Mouse (Mus musculus) embryonic fibroblast, embryonic 13.5 days (primary cell): Measurements from ENCODE around the gene Soga1. TPM values are rescaled to one million over a fixed set of nuclear protein-coding genes. Genes with fewer than 3 reads are reported as not detected.

Experiments
- H3K27ac ChIP-seq: 2 replicates; pipeline ENCODE4 v1.5.1; 2012; ENCODE audit warnings: low read length, control low read depth, inconsistent platforms; ENCODE audit not compliant: insufficient read depth
- H3K4me1 ChIP-seq: 2 replicates; pipeline ENCODE4 v1.6.1; 2011; ENCODE audit warnings: low read length; ENCODE audit not compliant: control insufficient read depth, insufficient read depth
- H3K4me3 ChIP-seq: 2 replicates; pipeline ENCODE4 v1.5.1; 2011; ENCODE audit warnings: mild to moderate bottlenecking, control low read depth, low read length; ENCODE audit not compliant: insufficient read depth
- CTCF ChIP-seq: IDR thresholded peaks from 2 replicates; pipeline ENCODE4 v1.5.1; 2011; ENCODE audit warnings: mild to moderate bottlenecking, control low read depth, low read length, moderate library complexity, borderline replicate concordance; ENCODE audit not compliant: insufficient read depth
- POLR2A ChIP-seq: IDR thresholded peaks from 2 replicates; pipeline ENCODE4 v1.6.1; 2011; ENCODE audit warnings: low read depth, mild to moderate bottlenecking, control low read depth, low read length, moderate library complexity
- polyA plus RNA-seq: library from polyadenylated mRNA; stranded (reverse); fragments of >200 nt; gene quantifications from 2 replicates; pipeline ENCODE4 v1.2.4, GENCODE M21; 2011; ENCODE audit warnings: low read depth; ENCODE audit not compliant: missing spikeins, insufficient read length

The Soga1 gene
- polyA plus RNA-seq, 1 experiment, result 20.2 TPM

DNA sequence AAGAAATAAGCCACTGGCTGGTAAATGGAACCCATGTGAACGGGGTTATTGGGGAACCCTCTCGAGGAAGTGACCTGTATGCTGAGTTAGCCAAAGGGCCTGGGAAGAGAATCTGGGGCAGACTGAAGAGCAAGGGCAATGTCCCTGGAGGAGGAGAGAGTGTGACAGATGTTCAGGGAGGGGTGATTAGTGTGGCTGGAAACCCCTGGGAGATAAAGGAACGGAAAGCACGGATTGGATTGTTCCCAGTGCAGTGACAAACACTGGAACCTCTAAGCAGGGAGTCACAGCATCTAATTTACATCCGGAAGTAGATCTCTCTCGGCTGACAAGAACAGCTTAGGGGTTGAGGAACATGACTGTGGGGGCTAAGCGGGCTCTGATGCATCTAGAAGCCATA lies 2.9 kb upstream of the Soga1 start:
- no peak for TF ChIP-seq CTCF
- no peak for TF ChIP-seq POLR2A
- Histone ChIP-seq H3K4me3 (no peak overlapping the region), H3K27ac (no peak overlapping the region), H3K4me1 (no peaks in the 10 kb centered on the region; the same call in 1 of the 2 replicates)

DNA sequence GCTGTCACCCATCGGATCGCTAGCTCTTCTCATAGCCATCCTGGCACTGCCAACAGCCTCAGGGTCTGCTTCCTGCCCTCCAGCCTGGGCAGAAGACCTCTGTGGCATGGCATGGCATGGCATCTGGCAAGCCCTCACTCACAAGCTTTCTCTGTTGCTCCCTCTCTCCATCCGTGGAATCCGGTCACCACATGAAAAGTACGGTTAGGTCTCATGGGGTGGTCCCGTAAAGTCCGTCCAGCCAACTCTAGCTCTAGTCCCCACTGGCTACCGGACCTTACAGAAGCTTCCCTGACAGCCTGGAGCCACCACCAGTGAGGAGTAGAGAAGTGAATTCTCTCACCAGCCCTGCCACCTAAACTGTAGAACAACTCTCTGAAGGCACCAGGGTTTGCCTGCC lies 2.3 kb upstream of the Soga1 start:
- no peak overlapping the region for H3K27ac ChIP-seq
- no peak overlapping the region for H3K4me3 ChIP-seq
- H3K4me1 ChIP-seq, result peaks cover under 1% of the 10 kb centered on the region; the same call in 1 of the 2 replicates
- TF ChIP-seq CTCF (no peak), POLR2A (no peak)

DNA sequence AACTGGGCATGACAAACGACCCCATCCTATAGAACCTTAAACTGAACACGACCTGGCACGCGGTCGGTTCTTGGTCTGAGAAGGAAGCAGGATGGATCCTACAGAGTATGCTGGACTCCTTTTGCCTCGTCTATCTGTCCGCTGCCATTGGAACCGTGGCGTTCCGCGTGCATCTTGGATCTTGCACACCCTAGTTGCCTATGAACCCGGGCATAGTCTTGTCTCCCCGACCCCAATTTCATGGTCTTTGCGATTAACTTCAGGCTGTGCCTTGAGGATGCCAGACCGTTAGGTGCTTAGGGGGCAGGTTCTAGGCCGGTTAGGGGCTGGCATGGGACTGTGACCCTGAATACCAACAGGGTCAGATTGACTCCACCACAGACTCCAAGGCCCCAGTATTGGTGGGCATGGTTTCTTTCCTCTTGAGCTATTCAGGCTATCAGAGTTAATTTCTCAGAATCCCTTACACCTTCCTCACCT lies 687 bp upstream of the Soga1 start:
- Histone ChIP-seq H3K4me1 (peaks cover 12% of the 10 kb centered on the region; the same call in 1 of the 2 replicates), H3K4me3 (peak overlapping the region; percentile 39), H3K27ac (0 out of 2 replicates have a peak overlapping the region, but pooled peaks have one; percentile 3)
- TF ChIP-seq POLR2A, result no peak
- no peak for TF ChIP-seq CTCF

DNA sequence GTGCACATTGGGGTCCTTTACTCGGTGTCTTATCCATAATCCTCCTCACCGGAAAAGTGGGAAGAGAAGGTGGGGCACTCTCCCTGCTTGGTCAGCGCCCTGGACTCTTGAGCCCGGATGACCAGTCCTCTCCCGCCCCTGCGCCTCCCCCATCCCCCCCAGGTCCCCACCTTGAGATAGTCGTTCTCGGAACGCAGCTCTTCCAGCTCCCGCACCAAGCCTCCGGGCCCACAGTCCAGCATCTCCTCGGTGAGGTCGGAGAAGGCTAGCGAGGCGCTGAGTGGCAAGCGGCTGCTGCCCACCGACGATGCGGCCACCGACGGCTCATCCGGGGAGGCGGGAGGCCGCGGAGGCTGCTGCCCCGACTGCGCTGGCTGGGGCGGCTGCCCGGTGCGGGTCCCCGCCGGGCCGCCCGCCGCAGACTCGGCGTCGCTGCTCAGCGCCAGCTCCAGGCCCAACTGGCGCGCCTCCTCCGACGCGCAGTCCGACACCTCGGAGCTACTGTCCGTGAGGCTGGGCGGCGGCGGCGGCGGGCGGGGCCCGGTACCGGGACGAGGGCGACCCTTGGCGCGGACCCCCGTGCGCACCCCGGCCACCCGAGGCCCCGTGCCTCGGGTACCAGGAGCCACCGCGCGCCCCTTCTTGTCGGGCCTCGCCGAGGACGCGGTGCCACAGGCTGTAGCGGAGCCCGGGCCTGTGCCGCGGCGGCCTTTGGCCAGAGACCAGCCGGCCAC lies 828 bp downstream of the Soga1 start:
- peaks cover 19% of the 10 kb centered on the region for H3K4me1 ChIP-seq
- peak overlapping the region; percentile 74 for H3K27ac ChIP-seq
- TF ChIP-seq POLR2A, result no peak; the same call in 1 of the 2 replicates
- no peak for TF ChIP-seq CTCF
- peak overlapping the region; percentile 78 for H3K4me3 ChIP-seq

DNA sequence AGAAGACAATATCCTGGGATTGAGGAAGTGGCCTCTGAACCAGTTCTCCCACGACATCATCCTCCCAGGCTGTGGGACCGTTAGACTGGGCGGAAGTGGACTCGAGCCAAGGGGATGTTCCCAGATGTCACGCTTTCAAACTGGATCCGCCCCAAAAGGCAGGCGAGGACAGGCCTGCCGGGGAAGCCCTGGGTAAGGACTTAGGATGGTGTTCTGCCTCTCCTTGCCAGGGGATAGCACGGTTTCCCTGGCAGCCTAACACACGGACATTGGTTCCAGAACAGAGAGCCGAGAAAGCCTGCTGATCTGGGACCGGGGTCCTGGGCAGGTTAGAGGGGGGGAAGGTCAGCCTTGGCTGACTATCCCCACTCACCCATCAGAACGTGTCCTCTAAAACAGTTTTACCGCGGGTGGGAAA lies 1.4 kb downstream of the Soga1 start:
- H3K27ac ChIP-seq, result peak overlapping the region; percentile 70
- TF ChIP-seq POLR2A (peak; percentile 60), CTCF (no peak)
- H3K4me1 ChIP-seq, result peaks cover 25% of the 10 kb centered on the region
- H3K4me3 ChIP-seq, result peak overlapping the region; percentile 78

DNA sequence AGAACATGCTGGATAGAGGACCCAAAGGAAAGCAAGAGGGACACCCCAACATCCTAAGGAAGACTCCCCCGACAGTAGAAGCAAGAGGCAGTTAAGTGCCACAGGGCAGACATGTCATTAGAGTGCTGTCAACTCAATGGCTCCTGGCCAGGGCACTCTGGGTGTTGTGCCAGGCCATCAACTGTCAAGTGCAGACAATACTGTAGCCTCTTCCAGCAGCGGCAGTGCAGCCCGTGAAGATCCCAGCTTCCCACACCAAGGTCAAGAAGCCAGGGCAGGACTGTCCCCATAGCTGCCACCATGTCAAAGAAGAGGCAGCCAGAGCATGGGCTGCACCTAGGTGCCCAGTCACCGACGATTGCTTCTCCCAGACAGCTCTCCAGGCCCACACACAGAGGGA lies 1.9 kb downstream of the Soga1 start:
- H3K4me1 ChIP-seq, result peaks cover 30% of the 10 kb centered on the region
- TF ChIP-seq POLR2A (no peak), CTCF (no peak)
- H3K4me3 ChIP-seq, result peak overlapping the region; percentile 78
- H3K27ac ChIP-seq, result peak overlapping the region; percentile 3; the same call in 1 of the 2 replicates

DNA sequence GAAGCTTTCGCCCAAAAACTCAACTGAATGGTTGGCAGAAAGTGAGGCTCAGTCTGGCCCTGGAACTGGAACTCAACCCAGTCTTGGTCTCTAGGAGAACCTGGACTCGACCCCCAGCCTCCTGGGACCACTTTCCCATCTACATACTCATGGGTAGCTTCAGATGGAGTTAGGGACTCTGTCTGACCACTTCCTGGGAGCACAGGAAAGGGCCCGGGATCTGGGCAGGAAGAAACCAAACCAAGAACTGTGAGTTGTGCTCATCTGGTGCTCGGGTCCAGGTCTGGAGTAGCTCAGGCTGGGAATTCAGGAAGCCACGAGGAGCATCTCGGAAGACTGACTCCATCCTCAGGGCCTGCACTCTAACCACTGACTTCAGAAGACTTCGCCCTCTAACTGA lies 2.5 kb downstream of the Soga1 start:
- no peak for TF ChIP-seq POLR2A
- no peak for TF ChIP-seq CTCF
- Histone ChIP-seq H3K4me3 (peak overlapping the region; percentile 78), H3K27ac (no peak overlapping the region), H3K4me1 (peaks cover 35% of the 10 kb centered on the region)

DNA sequence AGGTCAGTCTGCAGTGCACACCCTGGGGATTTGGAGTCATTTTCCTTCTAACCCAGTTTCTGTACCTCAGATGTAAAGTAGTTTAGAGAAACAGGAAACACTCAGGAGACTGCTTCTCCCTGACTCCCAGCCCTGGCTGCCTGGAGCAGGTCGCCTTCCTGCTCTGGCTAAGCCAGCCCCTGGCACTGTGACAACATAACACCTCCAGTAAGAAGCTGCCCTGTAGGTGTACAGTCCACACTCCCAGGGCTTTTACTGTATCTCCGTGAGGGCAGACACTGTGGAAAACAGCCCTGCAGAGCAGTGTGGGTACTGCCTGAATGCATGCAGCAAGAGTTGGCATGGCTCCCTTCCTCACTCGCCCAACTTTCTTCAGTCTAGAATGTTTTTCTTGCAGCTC lies 3.4 kb downstream of the Soga1 start:
- TF ChIP-seq POLR2A, result no peak
- TF ChIP-seq CTCF, result no peak
- Histone ChIP-seq H3K4me1 (peaks cover 43% of the 10 kb centered on the region), H3K4me3 (no peak overlapping the region)

DNA sequence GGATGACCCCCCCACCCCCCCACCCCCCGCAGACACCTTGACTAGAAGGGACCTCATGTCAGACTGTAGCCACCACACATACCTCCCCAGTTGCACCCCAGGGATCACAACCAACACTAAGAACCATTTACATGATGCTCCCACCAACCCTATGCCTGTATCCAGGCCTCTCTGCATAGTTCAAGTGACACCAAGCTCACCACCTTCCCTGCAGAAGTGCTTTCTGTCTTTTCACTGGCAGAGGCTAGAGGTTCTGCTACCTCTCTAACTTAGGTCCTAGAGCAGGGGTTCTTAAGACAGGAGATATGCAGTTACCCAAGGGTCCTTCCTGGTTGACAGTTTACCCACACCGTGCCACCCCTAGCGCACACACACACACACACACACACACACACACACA lies 3.8 kb downstream of the Soga1 start:
- no peak overlapping the region for H3K27ac ChIP-seq
- H3K4me1 ChIP-seq, result peaks cover 43% of the 10 kb centered on the region
- no peak for TF ChIP-seq POLR2A
- TF ChIP-seq CTCF, result no peak
- no peak overlapping the region for H3K4me3 ChIP-seq

More for the DNA sequence above, 3.4 kb downstream of the Soga1 start:
- 0 out of 2 replicates have a peak overlapping the region, but pooled peaks have one; percentile 3 for H3K27ac ChIP-seq

DNA sequence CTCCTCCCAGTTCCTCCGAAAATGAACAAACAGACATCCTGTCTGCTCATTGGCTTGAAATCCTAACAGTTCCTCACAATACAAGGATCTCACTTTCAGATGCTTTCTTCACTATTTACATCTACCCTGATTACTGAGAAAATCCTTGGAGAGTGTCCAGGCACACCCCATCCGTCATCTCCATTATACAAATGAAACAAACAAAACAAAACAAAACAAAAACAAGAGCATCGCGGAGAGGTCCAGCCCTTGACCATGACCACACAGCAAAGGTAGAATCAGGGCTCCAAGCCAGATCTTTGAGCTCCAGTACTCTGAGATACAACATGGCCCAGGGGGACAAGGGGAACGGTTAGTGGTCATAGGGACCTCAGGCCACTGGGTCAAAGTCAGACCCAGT lies 4.3 kb downstream of the Soga1 start:
- peaks cover 46% of the 10 kb centered on the region for H3K4me1 ChIP-seq
- TF ChIP-seq CTCF, result no peak
- no peak for TF ChIP-seq POLR2A
- 0 out of 2 replicates have a peak overlapping the region, but pooled peaks have one; percentile 48 for H3K27ac ChIP-seq
- no peak overlapping the region for H3K4me3 ChIP-seq
